ENCODE assay signal across 15 mouse cellular contexts in the genomic region with DNA sequence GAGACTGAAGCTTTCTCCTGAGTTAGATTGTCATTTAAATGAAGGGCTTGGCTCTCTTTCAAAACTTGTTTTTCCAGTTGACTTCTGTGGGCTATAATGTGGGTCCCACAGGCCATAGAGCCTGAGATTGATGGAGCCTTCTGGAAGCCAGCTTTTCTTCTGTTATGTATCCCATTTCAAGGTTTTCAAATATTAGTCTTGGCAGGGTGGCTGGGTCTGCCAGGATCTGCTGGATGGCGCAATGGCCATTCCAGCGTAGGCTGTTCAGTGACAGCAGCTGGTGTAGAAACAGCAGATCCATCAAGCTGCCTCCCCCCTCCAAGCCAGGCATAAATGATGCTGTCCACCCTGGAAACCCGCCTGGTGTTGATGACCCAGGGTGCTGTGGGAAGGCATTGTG.
DNase-seq lines count a peak whose midpoint lies in the region; ATAC-seq and TF ChIP-seq lines count a peak whose summit lies in the region.
"Had no signal": no experiment of that assay in that cellular context is flagged by ENCODE, and none has a peak within 500 bp of the region (broad histone marks: within the 10 kb centered on the region; RNA-seq: fewer than 3 reads in every experiment).

No protein-coding gene starts in this region.

- no peak for DNase-seq in hindbrain, embryonic 11.5 days (ENCODE audit: low spot score)
- no peak for DNase-seq in hindbrain, embryonic 10.5 days (ENCODE audit: low spot score)
- peak; percentile 10 for DNase-seq in ES-CJ7 (ENCODE audit: low read depth, low spot score)
- DNase-seq in brain, embryonic 14.5 days (ENCODE audit: low read depth) = peak; percentile 60
- peak; percentile 31 for DNase-seq in lung, postnatal 10 days
- no peak for DNase-seq in embryo, embryonic 11 days
- DNase-seq in cerebellum, adult 9-10 months = no peak
- DNase-seq: cerebellum, adult 18-20 months; heart, postnatal 4 days; right cerebral cortex, postnatal 14 days; thymus, postnatal 36 days had no signal

- H3K4me2 ChIP-seq in hindbrain, embryonic 11.5 days (replicated peaks; ENCODE audit: low read depth, low read length) = no peak overlapping the region
- H3K4me2 ChIP-seq: embryonic facial prominence, embryonic 13.5 days; kidney, embryonic 15.5 days; limb, embryonic 13.5 days had no signal

- no peak overlapping the region for H3K27ac ChIP-seq in hindbrain, embryonic 11.5 days (ENCODE audit: low read depth, low read length)
- H3K27ac ChIP-seq in hindbrain, embryonic 10.5 days = no peak overlapping the region
- H3K27ac ChIP-seq: embryonic facial prominence, embryonic 13.5 days; kidney, embryonic 15.5 days; limb, embryonic 13.5 days had no signal

- no peaks in the 10 kb centered on the region for H3K9me3 ChIP-seq in hindbrain, embryonic 11.5 days (ENCODE audit: control insufficient read depth, low read length)
- H3K9me3 ChIP-seq in hindbrain, embryonic 10.5 days = no peaks in the 10 kb centered on the region
- H3K9me3 ChIP-seq: embryonic facial prominence, embryonic 13.5 days; kidney, embryonic 15.5 days; limb, embryonic 13.5 days had no signal

- no peaks in the 10 kb centered on the region for H3K4me1 ChIP-seq in hindbrain, embryonic 11.5 days (replicated peaks; ENCODE audit: control insufficient read depth, insufficient read depth, low read length)
- no peaks in the 10 kb centered on the region for H3K4me1 ChIP-seq in hindbrain, embryonic 10.5 days (replicated peaks)
- H3K4me1 ChIP-seq: embryonic facial prominence, embryonic 13.5 days; kidney, embryonic 15.5 days; limb, embryonic 13.5 days; megakaryocyte, embryonic 14.5 days had no signal

- no peak overlapping the region for H3K9ac ChIP-seq in hindbrain, embryonic 11.5 days (ENCODE audit: low read depth, low read length)
- H3K9ac ChIP-seq: embryonic facial prominence, embryonic 13.5 days; kidney, embryonic 15.5 days; limb, embryonic 13.5 days had no signal

- no peak for TF ChIP-seq CTCF in brain, embryonic 14.5 days (IDR thresholded peaks at IDR 0.05; ENCODE audit: borderline replicate concordance, extremely low read depth, insufficient read depth, insufficient read length)

- 77% methylated on average over 3 of the region's 3 CpGs for WGBS in hindbrain, embryonic 11.5 days
- 83% methylated on average over 3 of the region's 3 CpGs for WGBS in hindbrain, embryonic 10.5 days

- no peak for TF ChIP-seq POLR2A in brain, embryonic 14.5 days (IDR thresholded peaks at IDR 0.05; ENCODE audit: borderline replicate concordance, extremely low read depth, insufficient read depth, insufficient read length, poor library complexity, severe bottlenecking)

- peak; percentile 13; the same call in 1 of the 2 replicates for ATAC-seq in hindbrain, embryonic 11.5 days (ENCODE audit: low FRiP score)

- H3K36me3 ChIP-seq in hindbrain, embryonic 11.5 days (ENCODE audit: control insufficient read depth, insufficient read depth, low read length) = no peaks in the 10 kb centered on the region
- no peaks in the 10 kb centered on the region for H3K36me3 ChIP-seq in hindbrain, embryonic 10.5 days
- H3K36me3 ChIP-seq: embryonic facial prominence, embryonic 13.5 days; kidney, embryonic 15.5 days; limb, embryonic 13.5 days had no signal

- H3K27me3 ChIP-seq in hindbrain, embryonic 11.5 days (ENCODE audit: control insufficient read depth, insufficient read depth, low read length) = no peaks in the 10 kb centered on the region
- H3K27me3 ChIP-seq in hindbrain, embryonic 10.5 days (ENCODE audit: insufficient read depth, poor library complexity, severe bottlenecking) = no peaks in the 10 kb centered on the region
- H3K27me3 ChIP-seq: embryonic facial prominence, embryonic 13.5 days; kidney, embryonic 15.5 days; limb, embryonic 13.5 days; megakaryocyte, embryonic 14.5 days had no signal

- H3K4me3 ChIP-seq in hindbrain, embryonic 11.5 days (ENCODE audit: low read depth, low read length) = no peak overlapping the region
- H3K4me3 ChIP-seq in hindbrain, embryonic 10.5 days = no peak overlapping the region
- H3K4me3 ChIP-seq: embryonic facial prominence, embryonic 13.5 days; kidney, embryonic 15.5 days; limb, embryonic 13.5 days; megakaryocyte, embryonic 14.5 days had no signal

Comparison
In these comparisons a context has a peak if more than half of its experiments do, and no peak if none do; other contexts are left out.
1. DNase-seq: peak in ES-CJ7 (single experiment), brain, embryonic 14.5 days (single experiment) and lung, postnatal 10 days (single experiment); none in hindbrain, embryonic 11.5 days (single experiment), hindbrain, embryonic 10.5 days (single experiment), embryo, embryonic 11 days (single experiment) and cerebellum, adult 9-10 months (single experiment).